Mouse (Mus musculus) liver, postnatal 0 days (tissue): Measurements from ENCODE around the gene Ackr3.

ENCODE experiments used
- CTCF ChIP-seq: sonication (generic); IDR thresholded peaks from 2 replicates; pipeline ENCODE4 v1.5.1; 2016; ENCODE audit warnings: antibody characterized with exemption, low read depth
- EP300 ChIP-seq: IDR thresholded peaks from 2 replicates; pipeline ENCODE4 v1.6.1; 2016; ENCODE audit warnings: antibody characterized with exemption, low read depth, mild to moderate bottlenecking

DNA sequence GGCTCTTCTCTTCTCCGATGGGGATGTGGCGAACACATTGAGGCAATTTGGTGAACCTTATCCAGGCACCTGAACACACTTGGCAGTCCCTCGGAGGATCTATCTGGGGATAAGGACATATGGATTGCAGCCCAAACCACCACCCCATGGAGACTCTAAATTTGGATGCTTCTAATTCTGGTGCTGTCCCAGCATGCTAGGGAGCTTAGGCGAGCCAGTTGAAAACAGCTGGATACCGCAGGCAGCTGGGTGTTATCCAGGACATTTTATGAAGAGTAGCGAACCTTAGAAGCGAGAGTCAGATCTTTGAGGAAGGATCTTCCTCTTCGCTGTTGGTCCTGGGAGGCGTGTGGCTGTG is 4.7 kb downstream of the Ackr3 start:
- TF ChIP-seq CTCF: no peak
- no peak for TF ChIP-seq EP300
